Mouse (Mus musculus): ENCODE measurements around the gene Shld1.

Shld1 gene

GRCm38 (mm10) chr2:132689569-132690231, 3.0 kb downstream of the Shld1 start:
- 0 out of 2 replicates have a peak, but pooled peaks have one; percentile 18 for ATAC-seq (ENCODE audit: insufficient number of reproducible peaks, low FRiP score, low TSS enrichment)

GRCm38 (mm10) chr2:132691731-132692130, 5.0 kb downstream of the Shld1 start:
- no peak for ATAC-seq (ENCODE audit: insufficient number of reproducible peaks, low FRiP score, low TSS enrichment)

- no peak for ATAC-seq (ENCODE audit: insufficient number of reproducible peaks, low FRiP score, low TSS enrichment)
These were observed 5.6 kb downstream of the Shld1 start for GRCm38 (mm10) chr2:132692320-132692719.

GRCm38 (mm10) chr2:132693980-132694379, 7.2 kb downstream of the Shld1 start:
- ATAC-seq (ENCODE audit: insufficient number of reproducible peaks, low FRiP score, low TSS enrichment) = no peak

- ATAC-seq (ENCODE audit: insufficient number of reproducible peaks, low FRiP score, low TSS enrichment) = no peak
These were observed 8.8 kb downstream of the Shld1 start for GRCm38 (mm10) chr2:132695358-132696093.

GRCm38 (mm10) chr2:132696519-132696918, 9.8 kb downstream of the Shld1 start:
- ATAC-seq (ENCODE audit: insufficient number of reproducible peaks, low FRiP score, low TSS enrichment) = no peak

GRCm38 (mm10) chr2:132697256-132697655, 10.5 kb downstream of the Shld1 start:
- ATAC-seq (ENCODE audit: insufficient number of reproducible peaks, low FRiP score, low TSS enrichment) = no peak

GRCm38 (mm10) chr2:132697695-132698094, 11.0 kb downstream of the Shld1 start:
- no peak for ATAC-seq (ENCODE audit: insufficient number of reproducible peaks, low FRiP score, low TSS enrichment)

- no peak for ATAC-seq (ENCODE audit: insufficient number of reproducible peaks, low FRiP score, low TSS enrichment)
These were observed 11.7 kb downstream of the Shld1 start for GRCm38 (mm10) chr2:132698420-132698819.

- no peak for ATAC-seq (ENCODE audit: insufficient number of reproducible peaks, low FRiP score, low TSS enrichment)
These were observed 14.2 kb downstream of the Shld1 start for GRCm38 (mm10) chr2:132700921-132701320.

GRCm38 (mm10) chr2:132701451-132701886, 14.7 kb downstream of the Shld1 start:
- peak; percentile 73; the same call in 1 of the 2 replicates for ATAC-seq (ENCODE audit: insufficient number of reproducible peaks, low FRiP score, low TSS enrichment)

- ATAC-seq (ENCODE audit: insufficient number of reproducible peaks, low FRiP score, low TSS enrichment) = no peak
These were observed 18.7 kb downstream of the Shld1 start for GRCm38 (mm10) chr2:132705251-132705992.

GRCm38 (mm10) chr2:132706309-132706708, 19.6 kb downstream of the Shld1 start:
- no peak for ATAC-seq (ENCODE audit: insufficient number of reproducible peaks, low FRiP score, low TSS enrichment)

GRCm38 (mm10) chr2:132710488-132710887, 23.8 kb downstream of the Shld1 start:
- no peak for ATAC-seq (ENCODE audit: insufficient number of reproducible peaks, low FRiP score, low TSS enrichment)

- no peak for ATAC-seq (ENCODE audit: insufficient number of reproducible peaks, low FRiP score, low TSS enrichment)
These were observed 25.3 kb downstream of the Shld1 start for GRCm38 (mm10) chr2:132712061-132712460.

GRCm38 (mm10) chr2:132714522-132714921, 27.8 kb downstream of the Shld1 start:
- no peak for ATAC-seq (ENCODE audit: insufficient number of reproducible peaks, low FRiP score, low TSS enrichment)

- ATAC-seq (ENCODE audit: insufficient number of reproducible peaks, low FRiP score, low TSS enrichment) = no peak
These were observed 28.2 kb downstream of the Shld1 start for GRCm38 (mm10) chr2:132714946-132715345.

- ATAC-seq (ENCODE audit: insufficient number of reproducible peaks, low FRiP score, low TSS enrichment) = peak; percentile 90
These were observed 28.8 kb downstream of the Shld1 start for GRCm38 (mm10) chr2:132715421-132716070.

- peak; percentile 43 for ATAC-seq (ENCODE audit: insufficient number of reproducible peaks, low FRiP score, low TSS enrichment)
These were observed 29.4 kb downstream of the Shld1 start for GRCm38 (mm10) chr2:132716154-132716553.

GRCm38 (mm10) chr2:132716901-132717536, 30.3 kb downstream of the Shld1 start:
- ATAC-seq (ENCODE audit: insufficient number of reproducible peaks, low FRiP score, low TSS enrichment) = no peak
